Mouse (Mus musculus) bone marrow macrophage, adult 2 months (primary cell): ENCODE measurements around the gene Kcnip1.

Source experiments
- CTCF ChIP-seq: IDR thresholded peaks from 2 replicates; pipeline ENCODE4 v1.5.1; 2012; ENCODE audit warnings: low read depth, mild to moderate bottlenecking, low read length, moderate library complexity
- POLR2A ChIP-seq: IDR thresholded peaks from 2 replicates; pipeline ENCODE4 v1.6.1; 2012; ENCODE audit warnings: mild to moderate bottlenecking, low read depth, low read length, borderline replicate concordance

- no peak for TF ChIP-seq CTCF
- TF ChIP-seq POLR2A = no peak
These were observed 332.7 kb downstream of the Kcnip1 start for GRCm38 (mm10) chr11:33660016-33660913.
